Mouse (Mus musculus): Measurements from ENCODE around the gene Dusp3.
"Not testable (repeated sequence)": the region's sequence is repeated elsewhere in the genome, so short reads cannot be mapped to it uniquely, and the experiment has no call there.

Dusp3 gene

DNA sequence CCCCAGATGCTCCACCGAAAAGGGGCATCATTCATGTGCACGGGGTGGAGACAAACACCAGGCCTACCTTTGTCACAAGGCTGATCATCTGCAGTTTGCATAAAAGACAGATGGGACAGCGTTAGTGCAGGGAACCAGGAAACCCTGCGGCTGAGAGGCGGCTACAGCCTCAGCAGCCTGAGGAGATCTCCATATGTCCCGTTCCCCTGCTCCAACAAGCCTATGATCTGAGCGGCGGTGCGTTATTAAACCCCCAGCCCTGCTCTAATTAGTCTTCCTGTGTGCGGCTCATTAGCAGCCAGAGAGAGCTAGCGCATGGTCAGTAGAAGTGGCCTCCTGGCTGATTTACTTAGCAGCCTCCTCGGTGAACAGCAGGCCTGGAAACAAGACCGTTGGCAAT is 23.3 kb upstream of the Dusp3 start:
- DNase-seq = no peak

DNA sequence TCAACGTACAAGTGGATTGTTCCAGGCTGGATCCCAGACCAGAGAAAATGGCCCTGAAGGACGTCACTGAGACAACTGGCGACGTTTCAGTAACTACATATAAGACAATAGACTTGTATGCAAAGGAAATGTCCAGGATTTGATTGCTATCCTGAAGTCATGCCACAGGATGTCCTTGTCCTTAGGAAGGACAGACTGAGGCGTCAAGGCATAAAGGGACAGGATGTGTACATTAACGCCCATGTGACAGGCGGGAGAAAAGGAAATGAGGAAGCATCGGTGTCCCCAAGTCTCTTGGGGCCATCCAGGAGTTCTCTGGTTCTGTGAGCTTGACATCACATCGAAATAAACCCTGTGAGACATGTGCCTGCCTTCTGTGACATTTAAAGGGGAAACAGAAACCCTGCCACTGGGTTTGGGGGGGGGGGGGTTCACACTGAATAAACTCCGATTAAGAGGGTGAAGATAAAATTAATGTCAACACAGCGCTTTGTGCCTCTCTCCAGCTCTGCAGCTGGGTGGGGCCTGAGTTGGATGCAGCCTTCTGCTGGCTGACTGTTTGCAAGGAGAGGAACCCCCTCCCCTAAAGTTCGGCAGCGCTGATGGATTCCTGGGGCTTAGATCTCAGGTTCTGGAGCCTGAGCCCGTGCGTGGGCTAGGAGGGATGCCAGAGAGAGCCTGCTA is 22.3 kb upstream of the Dusp3 start:
- no peak for DNase-seq

GRCm38 (mm10) chr11:102008372-102008771 is 21.6 kb upstream of the Dusp3 start:
- no peak for DNase-seq

DNA sequence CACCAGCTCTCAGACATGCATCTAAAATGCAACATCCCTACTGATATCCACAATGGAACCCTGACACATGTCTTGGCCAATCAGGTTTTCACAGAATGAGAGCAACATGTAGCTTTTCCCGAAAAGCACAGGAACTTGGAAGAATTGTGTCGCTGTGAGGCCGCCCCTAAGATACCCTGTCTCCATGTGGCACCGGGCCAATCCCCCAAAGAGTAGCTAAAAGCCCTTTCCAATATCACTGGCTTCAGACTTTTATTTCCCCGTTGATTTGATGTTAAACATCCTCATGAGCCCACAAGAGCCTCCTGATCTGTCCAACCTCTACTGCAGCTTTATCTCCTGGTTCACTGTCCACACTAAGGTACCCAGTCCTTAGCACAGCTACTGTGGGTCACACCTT is 19.9 kb upstream of the Dusp3 start:
- DNase-seq = no peak

DNA sequence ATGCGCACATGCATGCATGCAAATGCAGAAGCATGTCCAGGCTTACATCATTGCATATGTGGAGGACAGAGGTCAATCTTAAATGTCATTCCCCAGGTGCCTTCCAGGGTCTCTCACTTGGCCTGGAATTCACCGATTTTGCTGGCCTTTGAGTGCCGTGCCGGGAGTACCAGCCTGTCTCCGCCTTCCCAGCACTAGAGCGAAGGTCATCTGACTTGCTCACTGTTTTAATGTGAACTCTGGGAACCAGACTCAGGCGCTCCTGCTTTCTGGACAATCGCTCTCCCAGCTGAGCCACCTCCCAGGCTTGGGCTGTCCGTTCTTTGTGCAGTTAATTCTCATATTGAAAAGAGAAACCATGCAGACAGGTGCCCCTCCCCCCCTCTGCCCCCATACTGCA is 19.5 kb upstream of the Dusp3 start:
- no peak for DNase-seq

GRCm38 (mm10) chr11:102004251-102004650 is 17.4 kb upstream of the Dusp3 start:
- DNase-seq = no peak

DNA sequence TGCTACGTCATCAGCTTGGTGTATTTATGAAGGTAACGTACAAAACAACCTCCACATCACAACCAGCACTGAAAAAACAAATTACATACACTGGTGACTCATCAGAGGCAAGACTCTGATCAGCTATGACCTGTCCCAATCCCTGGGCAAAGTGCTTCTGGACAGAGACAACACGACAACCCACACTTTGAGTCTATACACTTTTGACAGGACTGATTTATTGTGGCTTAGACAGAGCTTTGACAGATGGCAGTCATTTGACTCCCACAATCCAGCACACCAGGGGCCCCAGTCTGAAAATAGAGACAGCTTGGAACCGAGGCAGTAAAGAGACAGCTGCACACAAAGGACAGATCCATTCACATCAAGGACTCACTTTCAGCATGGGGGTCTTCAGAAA is 12.7 kb upstream of the Dusp3 start:
- no peak for DNase-seq

- no peak for DNase-seq
Measured at GRCm38 (mm10) chr11:101998258-101998657, 11.4 kb upstream of the Dusp3 start.

- DNase-seq = no peak
Measured at GRCm38 (mm10) chr11:101995938-101996337, 9.1 kb upstream of the Dusp3 start.

- no peak for DNase-seq
Measured at GRCm38 (mm10) chr11:101994100-101994499, 7.3 kb upstream of the Dusp3 start.

GRCm38 (mm10) chr11:101992411-101992810 is 5.6 kb upstream of the Dusp3 start:
- DNase-seq = no peak

GRCm38 (mm10) chr11:101991813-101992212 is 5.0 kb upstream of the Dusp3 start:
- no peak for DNase-seq

GRCm38 (mm10) chr11:101990244-101990643 is 3.4 kb upstream of the Dusp3 start:
- DNase-seq = no peak

DNA sequence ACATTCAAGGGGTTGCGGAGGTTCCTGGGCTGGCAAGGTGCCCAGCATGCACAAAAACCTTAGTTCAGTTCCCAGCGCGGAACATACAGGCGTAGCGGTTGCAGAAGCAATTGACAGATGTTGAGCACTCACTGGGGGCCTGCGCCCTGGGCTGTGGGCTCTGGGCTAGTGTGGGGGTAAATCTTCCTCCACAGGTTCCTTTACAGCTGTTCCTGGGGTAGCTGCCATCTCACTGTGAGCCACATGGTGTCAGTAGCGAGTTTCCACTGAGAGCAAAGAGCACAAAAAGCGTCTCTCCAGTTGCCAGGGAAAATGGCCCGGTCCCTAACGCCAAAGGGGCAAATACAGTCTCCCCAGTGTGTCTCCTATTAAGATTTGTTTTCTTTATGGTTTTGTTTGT is 823 bp downstream of the Dusp3 start:
- peak; percentile 82 to 84 for DNase-seq

DNA sequence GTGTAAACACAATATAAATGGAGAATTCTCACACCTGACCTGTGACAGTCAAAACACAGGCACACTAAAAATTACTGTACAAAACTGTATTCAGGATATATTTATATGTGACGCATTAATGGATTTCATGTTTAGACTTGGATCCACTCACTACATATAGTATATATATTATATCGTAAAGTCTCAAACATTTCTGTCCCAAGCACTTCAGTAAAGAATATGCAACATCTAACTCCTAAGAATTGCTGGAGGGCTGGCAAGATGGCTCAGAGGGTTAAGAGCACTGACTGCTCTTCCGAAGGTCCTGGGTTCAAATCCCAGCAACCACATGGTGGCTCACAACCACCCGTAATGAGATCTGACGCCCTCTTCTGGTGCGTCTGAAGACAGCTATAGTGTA is 1.4 kb downstream of the Dusp3 start:
- DNase-seq = not testable (repeated sequence)

- DNase-seq = peak; percentile 86
Measured at GRCm38 (mm10) chr11:101984054-101985025, 2.5 kb downstream of the Dusp3 start, which contains the start of gene Cfap97d1. TSS of gene Cfap97d1 (plus strand) at chr11:101984279.

DNA sequence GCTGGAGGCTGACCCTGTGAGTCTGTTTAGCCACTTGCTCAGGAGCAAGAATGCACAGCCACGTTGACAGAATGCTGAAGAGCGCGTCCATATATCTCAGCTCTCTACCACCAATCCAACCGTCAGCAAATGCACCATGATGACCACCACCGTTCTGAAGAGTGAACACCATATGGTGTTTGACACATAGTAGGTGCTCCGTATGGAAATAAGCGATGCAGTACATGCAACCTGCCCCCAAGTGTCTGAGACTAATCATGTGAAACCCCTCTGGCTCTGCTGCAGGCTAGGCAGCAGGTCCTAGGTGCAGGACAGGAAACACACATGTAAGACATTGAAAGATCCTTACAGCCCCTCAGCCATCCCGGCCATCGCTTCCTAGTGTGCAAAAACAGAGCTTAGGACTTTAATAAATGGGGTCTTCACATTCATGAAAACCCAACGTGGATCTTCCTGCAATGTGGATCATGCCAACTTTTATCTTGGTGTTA is 3.3 kb downstream of the Dusp3 start:
- peak in 1 of 2 experiments; percentile 28 for DNase-seq

- DNase-seq = no peak
Measured at GRCm38 (mm10) chr11:101982981-101983411, 3.8 kb downstream of the Dusp3 start.

GRCm38 (mm10) chr11:101981850-101982249 is 5.0 kb downstream of the Dusp3 start:
- DNase-seq = no peak

GRCm38 (mm10) chr11:101980603-101981157 is 6.1 kb downstream of the Dusp3 start:
- no peak for DNase-seq

GRCm38 (mm10) chr11:101979140-101979539 is 7.7 kb downstream of the Dusp3 start:
- no peak for DNase-seq

GRCm38 (mm10) chr11:101976949-101977348 is 9.9 kb downstream of the Dusp3 start:
- DNase-seq = no peak

GRCm38 (mm10) chr11:101974923-101975322 is 11.9 kb downstream of the Dusp3 start:
- DNase-seq = peak in 1 of 2 experiments; percentile 36
